Mouse (Mus musculus) embryonic facial prominence, embryonic 12.5 days (tissue): Measurements from ENCODE around the gene Gm8220. TPM values are rescaled to one million over a fixed set of nuclear protein-coding genes. Genes with fewer than 3 reads are reported as not detected.
"Not testable (repeated sequence)": the region's sequence is repeated elsewhere in the genome, so short reads cannot be mapped to it uniquely, and the experiment has no call there.

Experiments used
- ATAC-seq: fragments of 200-750 bp; cut with Nextera tagmentation; 2 replicates; pipeline ENCODE4 v1.8.0; 2017; ENCODE audit not compliant: insufficient number of reproducible peaks, insufficient read depth, low FRiP score, low TSS enrichment
- H3K27ac ChIP-seq: fragments of 300-500 bp; sonication (generic); 2 replicates; pipeline ENCODE4 v1.5.1; 2016; ENCODE audit warnings: mild to moderate bottlenecking
- H3K27me3 ChIP-seq: fragments of 300-500 bp; sonication (generic); 2 replicates; pipeline ENCODE4 v1.6.1; 2016; ENCODE audit warnings: mild to moderate bottlenecking, moderate library complexity
- H3K36me3 ChIP-seq: fragments of 300-500 bp; sonication (generic); 2 replicates; pipeline ENCODE4 v1.6.1; 2016; ENCODE audit warnings: mild to moderate bottlenecking
- H3K4me1 ChIP-seq: fragments of 300-500 bp; sonication (generic); 2 replicates; pipeline ENCODE4 v1.6.1; 2016
- H3K4me2 ChIP-seq: fragments of 300-500 bp; sonication (generic); replicated peaks from 2 replicates; pipeline ENCODE4 v1.6.1; 2016; ENCODE audit warnings: mild to moderate bottlenecking, moderate library complexity
- H3K4me3 ChIP-seq: fragments of 300-500 bp; sonication (generic); 2 replicates; pipeline ENCODE4 v1.5.1; 2016; ENCODE audit warnings: mild to moderate bottlenecking
- H3K9ac ChIP-seq: fragments of 300-500 bp; sonication (generic); 2 replicates; pipeline ENCODE4 v1.6.1; 2016; ENCODE audit warnings: mild to moderate bottlenecking, moderate library complexity
- H3K9me3 ChIP-seq: fragments of 300-500 bp; sonication (generic); 2 replicates; pipeline ENCODE4 v1.6.1; 2016; ENCODE audit warnings: mild to moderate bottlenecking, moderate library complexity
- WGBS: fragments of 180-500 bp; shearing (Covaris S2); methylation state at CpG from one replicate; pipeline ENCODE4 v1.1.7; 2016; 5-methylcytosine and 5-hydroxymethylcytosine counted together
- polyA plus RNA-seq: library from polyadenylated mRNA; unstranded; fragments of >200 nt; fragmentation: Nextera tagmentation; extraction: Ambion mirVana; gene quantifications from 2 replicates; pipeline ENCODE4 v1.2.1, GENCODE M21; 2016

Gene Gm8220
- polyA plus RNA-seq = not detected in 2 replicates

DNA sequence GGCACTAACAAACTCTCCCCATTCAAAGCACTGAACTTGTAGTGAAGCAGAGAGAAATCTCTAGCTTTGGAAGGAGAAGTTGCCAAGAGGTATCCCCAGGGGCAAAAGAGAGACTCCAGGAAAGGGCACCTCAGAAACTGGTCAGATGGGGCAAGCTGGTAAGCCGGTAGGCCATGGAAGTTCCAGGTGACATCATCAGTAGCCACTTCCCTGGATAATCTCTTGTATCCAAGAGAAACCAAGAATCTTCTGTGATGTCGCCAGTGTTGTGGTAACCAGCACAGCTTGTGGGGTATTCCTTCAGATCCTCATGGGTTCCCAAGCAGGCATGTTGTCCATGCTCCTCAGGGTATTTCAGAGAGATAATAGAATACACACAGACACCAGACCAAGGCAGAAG is at the start of gene Gm8220:
Gene Gm8220 (plus strand): TSS at position 301 of the 400 bp plus-strand sequence.
- ATAC-seq, H3K9me3 ChIP-seq, H3K4me2 ChIP-seq, H3K27me3 ChIP-seq, H3K27ac ChIP-seq, H3K4me1 ChIP-seq, H3K36me3 ChIP-seq, H3K4me3 ChIP-seq, H3K9ac ChIP-seq: not testable (repeated sequence)
- WGBS = 84% methylated on average over 2 of the region's 2 CpGs

DNA sequence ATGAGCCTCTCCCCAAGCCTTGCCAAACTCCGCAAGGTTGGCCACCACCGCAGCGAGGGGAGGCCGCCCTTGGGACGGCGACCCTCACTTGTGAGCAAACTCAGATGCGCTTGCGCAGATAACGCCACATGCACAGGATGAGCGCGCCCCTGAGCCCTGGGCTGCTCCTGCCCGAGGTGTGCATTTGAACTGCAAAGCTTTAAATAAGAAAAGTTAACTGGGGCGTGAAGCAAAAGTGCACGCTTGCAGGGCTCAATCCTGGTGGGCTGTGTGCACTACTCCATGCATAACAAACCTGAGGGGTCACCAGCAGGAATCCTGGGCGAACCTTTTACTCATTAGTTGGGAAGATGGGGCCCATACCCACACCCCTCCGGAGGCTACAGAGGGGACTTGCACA is 37.3 kb upstream of the Gm8220 start:
- 90% methylated on average over 16 of the region's 16 CpGs for WGBS
- H3K27me3 ChIP-seq = no peaks in the 10 kb centered on the region
- no peak overlapping the region for H3K27ac ChIP-seq
- H3K9ac ChIP-seq = no peak overlapping the region
- no peaks in the 10 kb centered on the region for H3K4me1 ChIP-seq
- no peak overlapping the region for H3K4me3 ChIP-seq
- ATAC-seq = no peak
- no peaks in the 10 kb centered on the region; the same call in 1 of the 2 replicates for H3K9me3 ChIP-seq
- no peaks in the 10 kb centered on the region for H3K36me3 ChIP-seq
- no peak overlapping the region for H3K4me2 ChIP-seq

DNA sequence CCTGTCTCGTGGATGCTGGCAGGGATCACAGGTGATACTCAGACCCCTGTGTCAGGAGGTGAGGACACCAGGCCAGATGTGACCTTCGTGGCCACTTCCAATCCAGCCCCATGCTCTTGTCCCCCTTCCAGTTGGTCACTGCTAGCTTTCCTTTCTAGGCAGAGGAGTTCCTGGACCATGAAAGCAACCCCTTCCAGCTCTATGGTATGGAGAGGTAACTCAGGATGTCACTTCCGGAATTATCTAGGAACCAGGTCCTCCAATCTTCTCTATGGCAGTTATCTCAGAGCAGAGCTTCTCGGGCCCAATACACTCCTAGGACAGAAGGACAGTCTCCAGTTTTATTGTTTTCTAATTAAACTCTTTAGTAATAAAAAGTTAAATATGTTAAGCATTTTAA is 26.7 kb downstream of the Gm8220 start:
- H3K4me1 ChIP-seq, H3K9me3 ChIP-seq, H3K27ac ChIP-seq, ATAC-seq, H3K4me2 ChIP-seq, H3K27me3 ChIP-seq, H3K9ac ChIP-seq, H3K36me3 ChIP-seq, H3K4me3 ChIP-seq: not testable (repeated sequence)
- 81% methylated on average over 4 of the region's 4 CpGs for WGBS

DNA sequence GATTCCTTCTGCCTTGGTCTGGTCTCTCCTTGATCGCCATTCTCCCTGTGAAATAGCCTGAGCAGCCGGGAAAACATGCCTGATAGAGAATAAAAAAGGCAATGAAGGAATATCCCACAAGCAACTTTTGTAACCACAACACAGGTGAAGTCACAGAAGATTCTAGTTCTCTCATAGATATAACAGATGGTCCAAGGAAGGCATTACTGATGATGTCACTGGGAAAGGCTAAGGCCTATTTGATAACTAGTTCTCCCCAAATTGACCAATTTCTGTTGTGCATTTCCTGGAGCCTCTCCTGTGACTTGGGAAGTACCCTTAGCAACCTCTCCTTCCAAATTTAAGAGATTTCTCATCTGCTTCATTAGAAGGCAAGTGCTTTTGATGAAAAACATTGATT is 53.1 kb downstream of the Gm8220 start, which contains the start of gene Gm5930:
Gene Gm5930 (minus strand): TSS at position 101 of the 400 bp plus-strand sequence.
- not testable (repeated sequence) for ATAC-seq, H3K27me3 ChIP-seq, H3K4me2 ChIP-seq, H3K36me3 ChIP-seq, H3K9ac ChIP-seq, H3K27ac ChIP-seq, H3K4me1 ChIP-seq, H3K4me3 ChIP-seq, H3K9me3 ChIP-seq
- 57% methylated on average over 1 of the region's 2 CpGs for WGBS

Other genes with a start within 250 kb of the Gm8220 start
- gene Ear2, start 182.9 kb upstream of the Gm8220 start, polyA plus RNA-seq = not detected in 2 replicates
- not detected in 2 replicates for gene Gm3327, start 161.7 kb upstream of the Gm8220 start, polyA plus RNA-seq
- not detected in 2 replicates for gene Gm8212, start 87.9 kb upstream of the Gm8220 start, polyA plus RNA-seq
- gene 4930503E14Rik, start 72.3 kb upstream of the Gm8220 start, polyA plus RNA-seq = 0.17 TPM in 1 of 2 replicates, not detected in the other
- not detected in 2 replicates for gene Gm5930, start 53.0 kb downstream of the Gm8220 start, polyA plus RNA-seq
- not detected in 2 replicates for gene Gm8229, start 79.8 kb downstream of the Gm8220 start, polyA plus RNA-seq
- not detected in 2 replicates for gene Gm3371, start 125.1 kb downstream of the Gm8220 start, polyA plus RNA-seq
- not detected in 2 replicates for gene Gm8232, start 148.1 kb downstream of the Gm8220 start, polyA plus RNA-seq
- gene BC061237, start 206.9 kb downstream of the Gm8220 start, polyA plus RNA-seq = not detected in 2 replicates
- not detected in 2 replicates for gene Gm17093, start 232.7 kb downstream of the Gm8220 start, polyA plus RNA-seq